Mouse (Mus musculus) left cerebral cortex, postnatal 10 days (tissue): ENCODE data around the gene Glp1r. TPM values are rescaled to one million over a fixed set of nuclear protein-coding genes. Genes with fewer than 3 reads are reported as not detected.

Source experiments
- DNase-seq, 2 experiments: peaks; one replicate each; pipeline ENCODE4 v3.0.0; 2021 to 2022; ENCODE audit warnings: low spot score in 2 of 2, mixed read lengths in 1 of 2; ENCODE audit errors: extremely low spot score in 1 of 2
- intact Hi-C: fragments of 180-260 bp; cut with DNase I; formaldehyde crosslinking; loops from one replicate; pipeline ENCODE4 v1.15.1; 2025
- microRNA-seq: library from miRNA; unstranded; fragments of <30 nt; microRNA quantifications from one replicate; pipeline ENCODE4 v1.2.0, GENCODE M21; 2022
- total RNA-seq, 2 experiments: library from RNA; stranded (reverse); gene quantifications; 2 replicates each; pipeline ENCODE4 v1.2.3; 2021

Glp1r gene
- total RNA-seq, 2 experiments from 2014 or later: 0.93 to 0.94 TPM

DNA sequence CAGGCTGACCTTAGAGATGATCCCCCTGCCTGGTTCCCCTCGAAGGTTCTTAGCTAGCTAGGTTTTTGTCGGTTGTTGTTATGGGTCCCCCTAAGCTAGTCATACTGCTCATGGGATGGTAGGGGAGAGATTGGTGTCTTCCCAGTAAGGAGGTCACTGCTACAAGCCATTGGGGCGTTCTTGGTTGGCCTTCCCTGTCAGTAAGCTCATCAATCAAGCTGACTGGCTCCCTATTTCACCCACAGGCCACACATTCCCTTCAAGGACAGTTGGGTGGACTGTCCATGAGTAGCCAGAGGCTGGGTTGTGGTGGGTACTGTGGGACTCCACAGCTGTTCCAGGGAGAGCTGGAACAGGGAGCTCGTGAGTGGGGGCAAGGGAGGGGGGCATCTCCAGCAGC lies 81.9 kb downstream of the Glp1r start:
- no peak for DNase-seq
- intact Hi-C loops: no loop called here

DNA sequence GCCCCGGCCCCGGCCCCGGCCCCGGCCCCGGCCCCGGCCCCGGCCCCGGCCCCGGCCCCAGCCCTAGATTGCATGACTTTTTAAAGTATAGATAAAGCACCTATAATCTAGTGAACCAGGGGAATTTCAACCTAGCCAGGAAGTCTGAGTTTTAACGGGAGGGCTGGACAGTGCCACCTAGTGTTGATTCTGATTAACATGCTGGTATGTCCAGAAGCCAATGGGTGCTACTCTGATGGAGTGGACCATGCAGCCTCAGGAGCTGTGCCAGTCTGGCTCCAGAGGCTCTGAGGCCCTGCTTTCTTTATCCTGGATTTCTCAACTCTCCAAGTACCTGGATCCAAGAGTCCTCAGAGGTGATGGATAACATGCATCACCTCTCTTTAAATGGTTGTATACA lies 88.6 kb downstream of the Glp1r start:
- no peak for DNase-seq
- intact Hi-C loops: no loop called here

Small RNA genes lying within 50 kb of the gene (microRNA-seq; reads per million reads assigned to microRNA genes)
- gene Gm24026: not detected

Other genes with a start within 250 kb of the Glp1r start
- gene Umodl1, start 52.8 kb downstream of the Glp1r start, total RNA-seq: under 1 TPM; 0.08 to 0.09 TPM
- gene Abcg1, start 155.9 kb downstream of the Glp1r start, total RNA-seq: 10 to 100 TPM; 26.4 to 33.2 TPM
- not detected for gene Tff3, start 227.8 kb downstream of the Glp1r start, total RNA-seq
- not detected for gene Tff2, start 242.5 kb downstream of the Glp1r start, total RNA-seq